Mouse (Mus musculus) intestine, embryonic 14.5 days (tissue): ENCODE data around the gene Tnrc18. TPM values are rescaled to one million over a fixed set of nuclear protein-coding genes. Genes with fewer than 3 reads are reported as not detected.

Experiments used
- ATAC-seq: fragments of 200-750 bp; cut with Nextera tagmentation; replicated peaks from 2 replicates; pipeline ENCODE4 v1.8.0; 2017; ENCODE audit warnings: low read depth, moderate number of reproducible peaks, moderate TSS enrichment, moderate library complexity; ENCODE audit not compliant: low FRiP score, low TSS enrichment
- DNase-seq: peaks from one replicate; pipeline ENCODE4 v3.0.0-alpha.2; 2018; ENCODE audit warnings: low spot score
- H3K27ac ChIP-seq: fragments of 300-500 bp; sonication (generic); 2 replicates; pipeline ENCODE4 v1.5.1; 2014; ENCODE audit warnings: low read depth, mild to moderate bottlenecking, control low read depth
- H3K27me3 ChIP-seq: fragments of 300-500 bp; sonication (generic); replicated peaks from 2 replicates; pipeline ENCODE4 v1.6.1; 2014; ENCODE audit warnings: low read length, control low read depth; ENCODE audit not compliant: control insufficient read depth, insufficient read depth
- H3K36me3 ChIP-seq: fragments of 300-500 bp; sonication (generic); 2 replicates; pipeline ENCODE4 v1.6.1; 2014; ENCODE audit warnings: low read length, control low read depth; ENCODE audit not compliant: control insufficient read depth, insufficient read depth
- H3K4me1 ChIP-seq: fragments of 300-500 bp; sonication (generic); replicated peaks from 2 replicates; pipeline ENCODE4 v1.6.1; 2014; ENCODE audit warnings: low read length, control low read depth, mixed read lengths; ENCODE audit not compliant: control insufficient read depth, insufficient read depth
- H3K4me2 ChIP-seq: fragments of 300-500 bp; sonication (generic); 2 replicates; pipeline ENCODE4 v1.6.1; 2014; ENCODE audit warnings: low read length
- H3K4me3 ChIP-seq: fragments of 300-500 bp; sonication (generic); 2 replicates; pipeline ENCODE4 v1.5.1; 2014; ENCODE audit warnings: low read depth, low read length, control low read depth, mixed read lengths
- H3K9ac ChIP-seq: fragments of 300-500 bp; sonication (generic); 2 replicates; pipeline ENCODE4 v1.6.1; 2014; ENCODE audit warnings: mild to moderate bottlenecking, low read length
- H3K9me3 ChIP-seq: fragments of 300-500 bp; sonication (generic); 2 replicates; pipeline ENCODE4 v1.6.1; 2016; ENCODE audit warnings: low read length, control low read depth; ENCODE audit not compliant: control insufficient read depth
- WGBS: fragments of 180-500 bp; shearing (Covaris S2); extraction: QIAGEN DNeasy Blood & Tissue Kit; methylation state at CpG from one replicate; pipeline ENCODE4 v1.1.7; 2014; 5-methylcytosine and 5-hydroxymethylcytosine counted together
- polyA plus RNA-seq: library from polyadenylated mRNA; unstranded; fragments of >200 nt; fragmentation: Nextera tagmentation; extraction: Ambion mirVana; gene quantifications from 2 replicates; pipeline ENCODE4 v1.2.1, GENCODE M21; 2014

Gene Tnrc18
- polyA plus RNA-seq, 1 experiment from 2014 or later = 31.3 TPM

- H3K4me3 ChIP-seq = no peak overlapping the region
- 82% methylated on average over 1 of the region's 1 CpGs for WGBS
- H3K4me2 ChIP-seq = no peak overlapping the region
- H3K36me3 ChIP-seq = peaks cover 27% of the 10 kb centered on the region
- DNase-seq (no peak), ATAC-seq (no peak)
- H3K27ac ChIP-seq = no peak overlapping the region
- H3K9me3 ChIP-seq = no peaks in the 10 kb centered on the region
- H3K27me3 ChIP-seq = no peaks in the 10 kb centered on the region
- no peak overlapping the region for H3K9ac ChIP-seq
- peaks cover 13% of the 10 kb centered on the region for H3K4me1 ChIP-seq
These were observed 13.7 kb downstream of the Tnrc18 start for GRCm38 (mm10) chr5:142803746-142804145.

- H3K9me3 ChIP-seq = no peaks in the 10 kb centered on the region
- H3K4me2 ChIP-seq = no peak overlapping the region
- H3K4me1 ChIP-seq = peaks cover 13% of the 10 kb centered on the region
- ATAC-seq = no peak
- 82% methylated on average over 4 of the region's 4 CpGs for WGBS
- H3K36me3 ChIP-seq = peaks cover 26% of the 10 kb centered on the region
- no peaks in the 10 kb centered on the region for H3K27me3 ChIP-seq
- no peak for DNase-seq
- H3K9ac ChIP-seq = no peak overlapping the region
- no peak overlapping the region for H3K27ac ChIP-seq
- H3K4me3 ChIP-seq = no peak overlapping the region
These were observed 14.6 kb downstream of the Tnrc18 start for GRCm38 (mm10) chr5:142802884-142803283.

GRCm38 (mm10) chr5:142801977-142802376 lies 15.5 kb downstream of the Tnrc18 start:
- Histone ChIP-seq H3K27ac (no peak overlapping the region), H3K27me3 (no peaks in the 10 kb centered on the region), H3K4me1 (peaks cover 13% of the 10 kb centered on the region), H3K9me3 (no peaks in the 10 kb centered on the region), H3K36me3 (peaks cover 19% of the 10 kb centered on the region), H3K4me2 (no peak overlapping the region), H3K9ac (no peak overlapping the region), H3K4me3 (no peak overlapping the region)
- no peak for ATAC-seq
- DNase-seq = no peak
- 65% methylated on average over 2 of the region's 2 CpGs for WGBS

- H3K9ac ChIP-seq = no peak overlapping the region
- no peak overlapping the region for H3K4me3 ChIP-seq
- WGBS = 39% methylated on average over 6 of the region's 6 CpGs
- no peaks in the 10 kb centered on the region for H3K27me3 ChIP-seq
- H3K27ac ChIP-seq = no peak overlapping the region
- DNase-seq (no peak), ATAC-seq (no peak)
- no peaks in the 10 kb centered on the region for H3K9me3 ChIP-seq
- H3K4me1 ChIP-seq = peaks cover 13% of the 10 kb centered on the region
- no peak overlapping the region for H3K4me2 ChIP-seq
- H3K36me3 ChIP-seq = peaks cover 11% of the 10 kb centered on the region; the same call in 1 of the 2 replicates
These were observed 16.8 kb downstream of the Tnrc18 start for GRCm38 (mm10) chr5:142800656-142801055.

- ATAC-seq (no peak), DNase-seq (no peak)
- Histone ChIP-seq H3K9ac (no peak overlapping the region), H3K4me3 (no peak overlapping the region), H3K9me3 (no peaks in the 10 kb centered on the region), H3K27me3 (no peaks in the 10 kb centered on the region), H3K4me1 (peaks cover 13% of the 10 kb centered on the region), H3K4me2 (no peak overlapping the region), H3K27ac (no peak overlapping the region), H3K36me3 (0 out of 2 replicates have a peak, but pooled peaks cover 8% of the 10 kb centered on the region)
- WGBS = 33% methylated on average over 8 of the region's 8 CpGs
These were observed 17.3 kb downstream of the Tnrc18 start for GRCm38 (mm10) chr5:142800198-142800597.

- Histone ChIP-seq H3K27ac (no peak overlapping the region), H3K27me3 (no peaks in the 10 kb centered on the region), H3K36me3 (0 out of 2 replicates have a peak, but pooled peaks cover 8% of the 10 kb centered on the region), H3K4me3 (no peak overlapping the region), H3K4me2 (no peak overlapping the region), H3K4me1 (peaks cover 13% of the 10 kb centered on the region), H3K9me3 (no peaks in the 10 kb centered on the region), H3K9ac (no peak overlapping the region)
- WGBS = 70% methylated on average over 4 of the region's 4 CpGs
- ATAC-seq = no peak
- DNase-seq = no peak
These were observed 18.2 kb downstream of the Tnrc18 start for GRCm38 (mm10) chr5:142799259-142799658.

- H3K4me1 ChIP-seq = peaks cover 16% of the 10 kb centered on the region
- H3K27me3 ChIP-seq = no peaks in the 10 kb centered on the region
- H3K9me3 ChIP-seq = no peaks in the 10 kb centered on the region
- no peak overlapping the region for H3K27ac ChIP-seq
- H3K9ac ChIP-seq = no peak overlapping the region
- H3K4me2 ChIP-seq = no peak overlapping the region
- H3K36me3 ChIP-seq = 0 out of 2 replicates have a peak, but pooled peaks cover 8% of the 10 kb centered on the region
- DNase-seq (no peak), ATAC-seq (no peak)
- 88% methylated on average over 12 of the region's 12 CpGs for WGBS
- no peak overlapping the region for H3K4me3 ChIP-seq
These were observed 19.3 kb downstream of the Tnrc18 start for GRCm38 (mm10) chr5:142798190-142798589.

- no peak overlapping the region for H3K27ac ChIP-seq
- 75% methylated on average over 13 of the region's 13 CpGs for WGBS
These were observed 19.8 kb downstream of the Tnrc18 start for GRCm38 (mm10) chr5:142797620-142798019.

GRCm38 (mm10) chr5:142796921-142797320 lies 20.5 kb downstream of the Tnrc18 start:
- H3K27ac ChIP-seq = no peak overlapping the region
- WGBS = 83% methylated on average over 4 of the region's 4 CpGs
- H3K9me3 ChIP-seq = no peaks in the 10 kb centered on the region
- DNase-seq = no peak
- ATAC-seq = no peak
- 0 out of 2 replicates have a peak, but pooled peaks cover 8% of the 10 kb centered on the region for H3K36me3 ChIP-seq
- H3K4me2 ChIP-seq = no peak overlapping the region
- H3K9ac ChIP-seq = no peak overlapping the region
- no peak overlapping the region for H3K4me3 ChIP-seq
- peaks cover 8% of the 10 kb centered on the region for H3K4me1 ChIP-seq
- H3K27me3 ChIP-seq = no peaks in the 10 kb centered on the region

More at GRCm38 (mm10) chr5:142797620-142798019, 19.8 kb downstream of the Tnrc18 start:
- DNase-seq (no peak), ATAC-seq (no peak)
- Histone ChIP-seq H3K9ac (no peak overlapping the region), H3K9me3 (no peaks in the 10 kb centered on the region), H3K4me1 (peaks cover 12% of the 10 kb centered on the region), H3K27me3 (no peaks in the 10 kb centered on the region), H3K36me3 (0 out of 2 replicates have a peak, but pooled peaks cover 8% of the 10 kb centered on the region), H3K4me3 (no peak overlapping the region), H3K4me2 (no peak overlapping the region)
